Mouse (Mus musculus) stomach, embryonic 16.5 days (tissue): ENCODE results near the gene Trp53i11. TPM values are rescaled to one million over a fixed set of nuclear protein-coding genes. Genes with fewer than 3 reads are reported as not detected.
A peak's percentile ranks its signal among the peaks of the same experiment; 100 is the strongest.

Source experiments
- ATAC-seq: fragments of 200-750 bp; cut with Nextera tagmentation; 2 replicates; pipeline ENCODE4 v1.8.0; 2017; ENCODE audit warnings: moderate number of reproducible peaks, moderate TSS enrichment; ENCODE audit not compliant: insufficient read depth, low FRiP score
- H3K27ac ChIP-seq: fragments of 300-500 bp; sonication (generic); 2 replicates; pipeline ENCODE4 v1.5.1; 2014; ENCODE audit warnings: low read length
- H3K27me3 ChIP-seq: fragments of 300-500 bp; sonication (generic); 2 replicates; pipeline ENCODE4 v1.6.1; 2014; ENCODE audit warnings: low read length, control low read depth, mixed read lengths; ENCODE audit not compliant: control insufficient read depth, insufficient read depth
- H3K36me3 ChIP-seq: fragments of 300-500 bp; sonication (generic); 2 replicates; pipeline ENCODE4 v1.6.1; 2014; ENCODE audit warnings: low read length; ENCODE audit not compliant: control insufficient read depth, insufficient read depth
- H3K4me1 ChIP-seq: fragments of 300-500 bp; sonication (generic); 2 replicates; pipeline ENCODE4 v1.6.1; 2014; ENCODE audit warnings: low read length, control low read depth, mixed read lengths; ENCODE audit not compliant: control insufficient read depth, insufficient read depth
- H3K4me2 ChIP-seq: fragments of 300-500 bp; sonication (generic); 2 replicates; pipeline ENCODE4 v1.6.1; 2014; ENCODE audit warnings: low read depth, low read length, mixed read lengths
- H3K4me3 ChIP-seq: fragments of 300-500 bp; sonication (generic); replicated peaks from 2 replicates; pipeline ENCODE4 v1.5.1; 2014; ENCODE audit warnings: mild to moderate bottlenecking, low read length
- H3K9ac ChIP-seq: fragments of 300-500 bp; sonication (generic); 2 replicates; pipeline ENCODE4 v1.6.1; 2014; ENCODE audit warnings: low read length
- H3K9me3 ChIP-seq: fragments of 300-500 bp; sonication (generic); replicated peaks from 2 replicates; pipeline ENCODE4 v1.6.1; 2016; ENCODE audit warnings: low read length, control low read depth; ENCODE audit not compliant: control insufficient read depth
- WGBS: fragments of 180-500 bp; shearing (Covaris S2); extraction: QIAGEN DNeasy Blood & Tissue Kit; methylation state at CpG from one replicate; pipeline ENCODE4 v1.1.7; 2014; 5-methylcytosine and 5-hydroxymethylcytosine counted together
- polyA plus RNA-seq: library from polyadenylated mRNA; unstranded; fragments of >200 nt; fragmentation: Nextera tagmentation; extraction: Ambion mirVana; gene quantifications from 2 replicates; pipeline ENCODE4 v1.2.1, GENCODE M21; 2015

The Trp53i11 gene
- polyA plus RNA-seq, 1 experiment from 2014 or later: 34.0 TPM

DNA sequence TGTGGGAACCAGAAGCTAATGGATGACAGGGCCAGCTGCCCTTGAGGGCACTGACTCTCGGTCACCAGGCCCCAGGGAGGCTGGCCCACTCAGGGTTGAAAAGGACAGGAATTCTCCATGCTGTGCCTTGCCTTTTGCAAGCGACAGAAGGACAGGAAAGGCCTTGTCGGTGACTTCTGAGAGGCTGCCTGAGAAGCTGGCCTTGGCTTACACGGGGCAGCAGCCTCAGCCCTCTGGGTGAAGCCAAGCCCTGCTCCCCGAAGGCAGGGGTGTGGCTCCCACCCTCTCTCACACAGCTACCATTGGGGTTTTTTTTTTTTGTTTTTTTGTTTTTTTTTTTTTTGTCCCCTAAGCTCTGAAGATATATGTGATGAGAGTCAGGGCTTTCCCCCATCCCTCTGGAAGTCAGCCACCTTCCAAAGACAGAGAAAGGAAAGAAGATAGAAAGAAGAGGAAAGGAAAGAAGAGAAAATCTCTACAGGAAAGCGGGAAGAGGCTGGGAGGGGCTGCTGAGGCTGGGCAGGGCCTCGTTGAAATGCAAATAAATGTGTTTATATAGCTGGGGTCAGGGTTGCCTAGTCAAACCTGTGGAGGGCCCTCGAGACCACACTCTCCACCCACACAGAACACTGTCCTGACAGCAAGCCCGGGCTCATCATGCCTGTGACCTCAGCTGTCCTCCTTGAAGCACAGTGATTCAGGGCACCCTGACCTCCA lies 3.6 kb downstream of the Trp53i11 start:
- ATAC-seq: no peak
- H3K9me3 ChIP-seq: no peaks in the 10 kb centered on the region
- H3K4me1 ChIP-seq: peaks cover 41% of the 10 kb centered on the region
- peak overlapping the region; percentile 51 for H3K9ac ChIP-seq
- no peak overlapping the region for H3K4me3 ChIP-seq
- peak overlapping the region; percentile 82 for H3K27ac ChIP-seq
- peak overlapping the region; percentile 31 for H3K4me2 ChIP-seq
- no peaks in the 10 kb centered on the region for H3K27me3 ChIP-seq
- no peaks in the 10 kb centered on the region for H3K36me3 ChIP-seq
- 27% methylated on average over 9 of the region's 9 CpGs for WGBS

DNA sequence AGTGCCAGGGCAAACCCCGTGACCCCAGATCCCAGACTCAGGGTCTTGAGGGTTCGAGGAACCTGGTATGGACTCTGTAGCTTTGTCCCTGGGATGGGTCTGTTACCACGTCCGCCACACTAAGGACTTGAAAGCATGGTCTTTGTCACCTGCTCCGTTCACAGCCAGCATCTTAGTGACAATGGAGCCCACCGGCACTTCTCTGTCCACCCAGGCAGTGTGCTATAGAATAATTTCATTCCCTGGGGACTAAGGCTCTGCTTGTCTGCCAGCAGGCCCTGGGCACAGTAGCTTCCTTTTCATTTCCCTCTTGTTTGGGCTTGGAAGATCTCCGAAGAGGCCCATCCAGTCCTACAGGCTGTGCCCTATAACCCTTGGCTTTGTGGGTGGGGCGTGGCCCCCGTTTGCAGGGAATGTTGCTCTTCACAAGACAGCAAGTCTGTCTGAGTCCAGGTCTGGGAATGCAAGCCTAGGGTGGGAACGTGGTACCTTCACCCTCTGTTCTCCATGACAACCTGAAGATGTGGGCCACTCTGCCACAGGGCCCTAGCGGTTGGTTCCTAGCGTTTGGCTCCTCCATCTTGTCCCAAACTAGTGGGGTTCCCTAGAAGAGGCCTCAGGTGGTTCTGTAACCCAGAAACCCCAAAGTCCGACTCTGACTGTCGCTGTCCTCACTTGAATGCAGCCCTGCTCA lies 4.3 kb downstream of the Trp53i11 start:
- Histone ChIP-seq H3K9me3 (no peaks in the 10 kb centered on the region), H3K27me3 (no peaks in the 10 kb centered on the region), H3K9ac (no peak overlapping the region), H3K36me3 (no peaks in the 10 kb centered on the region), H3K4me3 (no peak overlapping the region), H3K4me2 (peak overlapping the region; percentile 31; the same call in 1 of the 2 replicates), H3K27ac (peak overlapping the region; percentile 82; the same call in 1 of the 2 replicates), H3K4me1 (peaks cover 44% of the 10 kb centered on the region)
- ATAC-seq: no peak
- WGBS: 60% methylated on average over 14 of the region's 14 CpGs

DNA sequence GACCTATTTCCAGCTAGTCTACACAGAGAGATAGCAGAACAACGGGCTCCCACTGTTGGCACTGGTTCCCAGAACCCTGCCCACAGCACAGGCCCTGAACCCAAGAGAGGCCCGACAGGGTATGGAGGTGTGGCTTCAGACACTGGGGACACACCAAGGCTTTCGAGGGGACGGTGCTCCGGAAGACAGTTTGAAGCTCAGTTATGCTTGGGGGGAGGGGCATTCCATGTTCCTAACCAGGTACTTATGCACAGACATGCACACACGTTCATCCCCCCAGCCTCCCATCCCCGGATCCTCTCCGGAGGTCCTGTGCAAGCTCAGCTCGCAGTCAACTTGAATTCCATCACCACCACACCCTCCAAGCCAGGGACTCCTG lies 4.8 kb downstream of the Trp53i11 start:
- H3K4me3 ChIP-seq: no peak overlapping the region
- H3K4me2 ChIP-seq: no peak overlapping the region
- H3K27ac ChIP-seq: peak overlapping the region; percentile 26; the same call in 1 of the 2 replicates
- ATAC-seq: no peak
- H3K9ac ChIP-seq: no peak overlapping the region
- H3K36me3 ChIP-seq: no peaks in the 10 kb centered on the region
- H3K4me1 ChIP-seq: peaks cover 44% of the 10 kb centered on the region
- H3K27me3 ChIP-seq: no peaks in the 10 kb centered on the region
- WGBS: 35% methylated on average over 9 of the region's 9 CpGs
- H3K9me3 ChIP-seq: no peaks in the 10 kb centered on the region

DNA sequence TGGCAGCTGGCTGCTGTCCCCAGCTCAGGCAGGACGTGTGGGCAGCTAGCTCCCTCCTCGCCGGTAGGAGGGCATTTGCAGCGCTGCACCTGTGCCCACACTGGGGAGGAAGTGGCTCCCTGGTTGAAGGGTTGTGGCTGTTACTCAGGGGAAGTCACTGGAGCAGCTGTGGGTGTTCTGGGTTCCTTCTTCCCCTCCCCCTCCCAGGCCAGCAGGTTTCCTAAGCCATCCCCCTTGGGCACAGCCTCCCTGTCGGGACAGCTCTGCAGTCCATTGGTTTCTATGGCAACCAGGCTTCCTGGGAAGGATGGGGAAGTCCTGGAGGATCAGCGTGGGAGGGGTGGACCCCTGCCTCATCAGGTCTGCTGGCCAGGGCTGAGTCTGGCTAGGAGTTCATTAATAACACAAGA lies 5.3 kb downstream of the Trp53i11 start:
- 10% methylated on average over 6 of the region's 6 CpGs for WGBS
- Histone ChIP-seq H3K9ac (no peak overlapping the region), H3K9me3 (no peaks in the 10 kb centered on the region), H3K36me3 (no peaks in the 10 kb centered on the region), H3K27ac (no peak overlapping the region), H3K27me3 (no peaks in the 10 kb centered on the region), H3K4me1 (peaks cover 44% of the 10 kb centered on the region), H3K4me2 (no peak overlapping the region), H3K4me3 (no peak overlapping the region)
- ATAC-seq: no peak

DNA sequence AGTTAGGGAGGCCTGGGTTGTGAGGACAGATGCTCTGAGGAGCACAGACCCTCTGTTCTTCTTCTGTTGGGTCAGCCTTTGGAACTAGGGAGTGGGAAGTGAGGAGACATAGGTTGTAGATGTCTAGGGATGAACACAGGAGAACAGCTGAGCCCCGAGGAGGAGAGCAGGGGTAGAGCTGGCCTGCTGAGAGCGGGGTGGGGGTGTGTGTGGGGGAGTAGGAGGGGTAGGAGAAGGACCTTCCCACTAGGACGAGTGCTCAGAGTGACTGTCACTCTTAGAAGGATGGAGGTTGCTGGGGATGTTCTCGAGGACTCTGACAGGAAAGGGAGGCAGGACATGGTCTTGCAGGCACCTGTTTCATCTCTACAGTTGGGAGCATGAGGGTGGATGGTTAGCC lies 6.5 kb downstream of the Trp53i11 start:
- H3K27me3 ChIP-seq: no peaks in the 10 kb centered on the region
- no peak overlapping the region for H3K27ac ChIP-seq
- ATAC-seq: no peak
- no peaks in the 10 kb centered on the region for H3K9me3 ChIP-seq
- peaks cover 47% of the 10 kb centered on the region for H3K4me1 ChIP-seq
- H3K9ac ChIP-seq: no peak overlapping the region
- no peak overlapping the region for H3K4me2 ChIP-seq
- WGBS: 63% methylated on average over 4 of the region's 4 CpGs
- no peak overlapping the region for H3K4me3 ChIP-seq
- H3K36me3 ChIP-seq: no peaks in the 10 kb centered on the region

DNA sequence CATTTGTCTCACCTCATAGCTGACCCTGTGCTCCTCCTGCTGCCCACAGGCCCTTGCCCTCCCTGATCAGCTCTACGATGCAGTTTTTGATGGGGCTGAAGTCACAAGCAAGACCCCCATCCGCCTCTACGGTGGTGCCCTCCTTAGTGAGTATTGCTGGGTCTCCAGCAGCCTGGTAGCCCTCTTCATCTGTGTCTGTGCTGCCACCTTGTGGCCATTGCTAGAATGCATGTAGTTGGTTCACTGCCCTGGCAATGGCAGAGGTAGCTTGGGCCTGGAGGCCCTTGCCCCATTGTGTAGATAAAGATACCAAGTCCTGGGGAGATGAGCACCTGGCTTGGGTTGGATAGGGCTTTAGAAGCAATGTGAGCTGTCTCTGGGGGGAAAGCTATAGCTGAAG lies 11.5 kb downstream of the Trp53i11 start:
- Histone ChIP-seq H3K27ac (no peak overlapping the region), H3K9ac (no peak overlapping the region), H3K4me1 (peaks cover 25% of the 10 kb centered on the region), H3K4me2 (no peak overlapping the region), H3K27me3 (no peaks in the 10 kb centered on the region), H3K9me3 (no peaks in the 10 kb centered on the region), H3K36me3 (no peaks in the 10 kb centered on the region), H3K4me3 (no peak overlapping the region)
- ATAC-seq: no peak; the same call in 1 of the 2 replicates
- 10% methylated on average over 3 of the region's 3 CpGs for WGBS

DNA sequence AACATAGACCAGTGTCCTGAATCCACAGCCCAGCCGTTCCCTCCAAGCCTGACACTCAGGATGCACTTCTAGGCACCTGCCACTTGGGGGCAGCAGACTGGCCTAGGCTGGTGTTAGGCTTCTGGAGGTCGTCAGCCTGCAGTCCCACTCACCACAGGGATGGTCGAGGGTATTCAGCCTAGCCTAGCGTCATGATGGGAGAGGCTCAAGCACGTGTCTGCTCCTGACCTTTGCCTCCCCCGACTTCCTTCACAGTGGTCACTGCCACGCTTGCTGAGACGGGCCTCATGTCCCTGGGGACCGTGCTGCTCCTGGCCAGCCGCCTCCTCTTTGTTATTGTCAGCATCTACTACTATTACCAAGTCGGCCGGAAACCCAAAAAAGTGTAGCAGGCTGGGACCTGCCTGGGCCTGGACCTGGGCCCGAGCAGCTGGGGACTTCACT lies 12.2 kb downstream of the Trp53i11 start:
- Histone ChIP-seq H3K9me3 (no peaks in the 10 kb centered on the region), H3K4me3 (no peak overlapping the region), H3K4me2 (no peak overlapping the region), H3K27me3 (no peaks in the 10 kb centered on the region), H3K36me3 (no peaks in the 10 kb centered on the region), H3K9ac (no peak overlapping the region; the same call in 1 of the 2 replicates), H3K27ac (no peak overlapping the region), H3K4me1 (peaks cover 22% of the 10 kb centered on the region)
- WGBS: 44% methylated on average over 13 of the region's 13 CpGs
- peak; percentile 34; the same call in 1 of the 2 replicates for ATAC-seq

DNA sequence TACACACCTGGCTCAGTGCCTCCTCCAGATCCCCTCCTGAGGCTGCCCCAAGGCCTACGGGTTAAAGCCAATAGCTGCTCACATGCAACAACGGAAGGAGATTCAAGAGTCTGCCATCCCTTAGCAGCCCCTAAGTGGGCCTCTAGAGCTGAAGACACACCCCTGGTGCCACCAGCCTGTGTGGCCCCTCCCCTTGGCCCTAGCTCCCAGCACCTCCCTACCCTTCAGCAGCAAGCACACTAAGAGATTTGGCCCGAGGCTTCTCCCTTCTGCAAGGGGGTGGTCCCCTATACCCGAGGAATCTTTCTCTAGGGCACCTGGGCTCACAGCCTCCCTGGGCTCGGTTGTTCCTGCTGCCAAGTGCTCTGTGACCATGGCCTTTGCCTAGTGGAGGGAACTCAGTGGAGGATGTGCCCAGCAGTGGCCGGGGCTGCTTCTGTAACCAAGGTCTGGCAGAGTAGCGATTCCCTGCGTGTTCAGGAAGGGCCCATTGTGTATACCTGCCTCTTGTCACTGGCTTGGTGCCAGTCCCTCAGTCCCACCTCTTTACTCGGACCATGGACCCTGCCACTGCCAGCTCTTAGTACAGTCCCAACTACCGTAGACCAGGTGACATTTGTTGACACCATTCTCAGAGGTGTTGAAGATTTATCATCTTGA lies 13.5 kb downstream of the Trp53i11 start:
- WGBS: 61% methylated on average over 10 of the region's 10 CpGs
- Histone ChIP-seq H3K27me3 (no peaks in the 10 kb centered on the region), H3K9ac (no peak overlapping the region), H3K9me3 (no peaks in the 10 kb centered on the region), H3K4me1 (peaks cover 17% of the 10 kb centered on the region; the same call in 1 of the 2 replicates), H3K4me2 (no peak overlapping the region), H3K27ac (no peak overlapping the region; the same call in 1 of the 2 replicates), H3K4me3 (no peak overlapping the region), H3K36me3 (no peaks in the 10 kb centered on the region)
- ATAC-seq: no peak

DNA sequence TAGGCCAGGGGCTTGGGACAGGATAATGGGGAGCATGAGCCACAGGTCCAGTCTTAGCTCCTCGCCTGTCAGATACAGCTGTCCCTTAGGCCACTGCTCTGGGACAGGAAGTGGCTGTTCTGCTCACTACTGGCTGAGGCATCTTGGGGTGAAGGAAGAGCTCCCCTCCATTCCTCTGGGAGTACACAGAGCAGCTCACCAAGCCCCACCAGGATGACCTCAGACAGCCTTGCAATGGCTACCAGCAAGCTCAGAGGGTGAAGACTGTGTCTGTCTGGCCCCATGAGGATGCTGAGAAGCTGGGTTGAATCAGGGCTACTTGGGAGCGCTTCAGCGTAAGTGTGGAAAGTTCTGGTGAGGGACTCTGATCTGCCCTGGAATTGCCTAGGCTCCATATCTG lies 14.6 kb downstream of the Trp53i11 start:
- H3K27me3 ChIP-seq: no peaks in the 10 kb centered on the region

More for the DNA sequence above, 14.6 kb downstream of the Trp53i11 start:
- no peak for ATAC-seq
- H3K4me3 ChIP-seq: no peak overlapping the region
- H3K27ac ChIP-seq: no peak overlapping the region
- 87% methylated on average over 3 of the region's 3 CpGs for WGBS
- H3K4me2 ChIP-seq: no peak overlapping the region
- no peak overlapping the region for H3K9ac ChIP-seq
- no peaks in the 10 kb centered on the region for H3K36me3 ChIP-seq
- peaks cover 12% of the 10 kb centered on the region; the same call in 1 of the 2 replicates for H3K4me1 ChIP-seq
- H3K9me3 ChIP-seq: no peaks in the 10 kb centered on the region
